Mouse (Mus musculus) urinary bladder, postnatal 10 days (tissue): ENCODE results near the gene Tle2.

Source experiments
- DNase-seq: peaks from one replicate; pipeline ENCODE4 v3.0.0; 2022; ENCODE audit warnings: low spot score

The Tle2 gene

DNA sequence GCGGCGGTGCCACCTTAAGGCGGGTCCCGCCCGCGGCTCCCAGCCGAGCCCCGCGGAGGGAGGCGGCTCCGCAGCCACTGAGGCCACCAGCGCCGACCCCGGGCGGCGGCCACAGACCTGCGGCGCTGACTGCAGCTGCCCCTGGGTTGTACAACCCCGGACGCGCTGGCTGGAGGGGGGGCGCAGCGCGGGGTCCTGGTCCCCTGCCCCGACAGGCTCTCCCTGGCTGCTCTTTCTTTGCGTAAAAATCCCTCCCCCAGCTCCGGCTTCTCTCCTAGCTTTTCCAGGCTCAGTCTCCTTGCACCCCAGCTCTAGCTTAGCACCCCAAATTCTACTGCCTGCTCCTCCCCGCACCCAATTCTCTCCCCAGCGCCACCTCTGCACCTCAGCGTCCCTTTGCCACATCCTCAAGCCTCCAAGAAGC lies 859 bp downstream of the Tle2 start:
- no peak for DNase-seq

- DNase-seq, result no peak
Measured at GRCm38 (mm10) chr10:81575695-81576094, 1.3 kb downstream of the Tle2 start.

GRCm38 (mm10) chr10:81579967-81580366 lies 5.6 kb downstream of the Tle2 start:
- no peak for DNase-seq

DNA sequence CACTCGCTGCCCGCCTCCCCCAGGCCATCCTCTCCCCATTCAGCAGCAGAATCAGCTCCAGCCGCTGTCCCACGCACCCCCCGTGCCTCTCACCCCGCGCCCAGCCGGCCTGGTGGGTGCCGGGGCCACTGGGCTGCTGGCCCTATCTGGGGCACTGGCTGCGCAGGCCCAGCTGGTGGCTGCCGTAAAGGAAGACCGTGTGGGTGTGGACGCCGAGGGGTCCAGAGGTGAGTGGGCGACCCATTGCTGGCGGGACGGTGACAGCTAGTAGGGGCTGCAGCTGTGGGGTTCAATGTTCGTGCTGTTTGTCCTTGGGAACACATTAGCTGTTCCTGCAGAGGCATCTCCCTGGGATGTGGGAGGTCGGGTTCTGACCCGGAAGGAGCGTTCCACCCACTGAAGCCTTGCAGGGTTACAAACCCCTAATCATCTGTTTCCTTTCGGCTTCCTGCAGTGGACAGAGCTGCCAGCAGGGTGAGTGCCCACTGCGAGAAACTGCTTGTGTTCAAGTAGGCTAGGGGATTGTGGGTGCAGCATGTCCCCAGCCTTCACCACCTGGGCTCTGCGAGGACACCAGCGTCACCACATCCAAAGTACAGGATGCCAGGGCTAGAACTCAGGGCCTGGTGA lies 6.2 kb downstream of the Tle2 start:
- no peak for DNase-seq

- DNase-seq, result no peak
Measured at GRCm38 (mm10) chr10:81583347-81583746, 9.0 kb downstream of the Tle2 start.

- DNase-seq, result no peak
Measured at GRCm38 (mm10) chr10:81588739-81589138, 14.4 kb downstream of the Tle2 start.

GRCm38 (mm10) chr10:81591846-81592245 lies 17.5 kb downstream of the Tle2 start:
- no peak for DNase-seq

GRCm38 (mm10) chr10:81592631-81593030 lies 18.3 kb downstream of the Tle2 start:
- DNase-seq, result no peak

DNA sequence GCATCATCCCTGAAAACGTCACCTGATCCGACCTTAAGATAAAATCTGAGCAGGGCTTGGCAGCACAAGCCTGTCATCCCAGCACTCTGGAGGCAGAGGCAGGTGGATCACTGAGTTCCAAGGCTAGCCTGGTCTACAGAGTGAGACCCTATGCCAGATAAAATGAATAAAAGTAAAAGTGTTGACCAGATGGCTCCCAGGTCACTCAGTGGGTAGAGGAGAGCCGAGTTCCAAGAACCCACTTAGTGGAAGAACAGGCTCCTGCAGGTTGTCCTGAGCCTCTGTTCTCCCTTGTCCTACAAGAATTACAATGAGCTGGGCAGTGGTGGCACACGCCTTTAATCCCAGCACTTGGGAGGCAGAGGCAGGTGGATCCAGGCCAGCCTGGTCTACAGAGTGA lies 18.9 kb downstream of the Tle2 start:
- no peak for DNase-seq

DNA sequence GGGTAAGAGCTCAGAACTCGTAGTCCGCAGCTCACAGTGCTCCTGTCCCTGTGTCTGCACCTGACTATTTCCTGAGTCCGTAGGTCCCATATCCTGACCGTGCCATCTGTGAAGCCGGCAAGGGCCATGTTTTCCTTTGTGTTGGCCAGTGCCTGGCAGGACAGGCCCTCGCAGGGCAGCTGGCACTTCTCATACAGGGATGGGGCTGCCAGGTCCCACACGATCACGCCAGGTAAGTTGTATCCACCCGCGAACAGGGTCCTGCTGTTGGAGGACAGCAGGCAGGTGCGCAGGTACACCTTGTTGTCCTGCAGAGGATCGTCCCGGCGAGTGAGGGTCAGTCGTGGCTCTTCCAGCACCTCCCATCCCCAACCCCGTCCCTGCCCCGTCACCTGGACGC lies 19.6 kb downstream of the Tle2 start:
- no peak for DNase-seq

- no peak for DNase-seq
Measured at GRCm38 (mm10) chr10:81595599-81595998, 21.2 kb downstream of the Tle2 start.

DNA sequence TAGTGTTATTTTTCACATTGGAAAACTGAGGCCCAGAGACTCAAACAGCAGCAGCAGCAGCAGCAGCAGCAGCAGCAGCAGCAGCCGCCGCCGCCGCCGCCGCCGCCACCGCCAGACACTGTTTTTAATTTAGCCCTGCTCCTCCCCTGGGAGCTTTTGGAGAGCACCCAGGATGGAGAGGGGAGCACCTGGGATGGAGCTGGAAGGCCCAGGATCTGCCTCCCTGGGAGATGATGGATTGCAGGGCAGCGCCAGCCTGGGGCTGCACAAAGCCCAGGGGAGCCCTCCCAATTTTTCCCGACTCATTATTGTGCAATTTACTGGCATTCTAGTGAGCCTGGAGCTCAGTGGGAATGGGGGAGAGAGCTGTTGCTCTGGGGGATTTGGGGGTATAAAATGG lies 22.2 kb downstream of the Tle2 start:
- no peak for DNase-seq

DNA sequence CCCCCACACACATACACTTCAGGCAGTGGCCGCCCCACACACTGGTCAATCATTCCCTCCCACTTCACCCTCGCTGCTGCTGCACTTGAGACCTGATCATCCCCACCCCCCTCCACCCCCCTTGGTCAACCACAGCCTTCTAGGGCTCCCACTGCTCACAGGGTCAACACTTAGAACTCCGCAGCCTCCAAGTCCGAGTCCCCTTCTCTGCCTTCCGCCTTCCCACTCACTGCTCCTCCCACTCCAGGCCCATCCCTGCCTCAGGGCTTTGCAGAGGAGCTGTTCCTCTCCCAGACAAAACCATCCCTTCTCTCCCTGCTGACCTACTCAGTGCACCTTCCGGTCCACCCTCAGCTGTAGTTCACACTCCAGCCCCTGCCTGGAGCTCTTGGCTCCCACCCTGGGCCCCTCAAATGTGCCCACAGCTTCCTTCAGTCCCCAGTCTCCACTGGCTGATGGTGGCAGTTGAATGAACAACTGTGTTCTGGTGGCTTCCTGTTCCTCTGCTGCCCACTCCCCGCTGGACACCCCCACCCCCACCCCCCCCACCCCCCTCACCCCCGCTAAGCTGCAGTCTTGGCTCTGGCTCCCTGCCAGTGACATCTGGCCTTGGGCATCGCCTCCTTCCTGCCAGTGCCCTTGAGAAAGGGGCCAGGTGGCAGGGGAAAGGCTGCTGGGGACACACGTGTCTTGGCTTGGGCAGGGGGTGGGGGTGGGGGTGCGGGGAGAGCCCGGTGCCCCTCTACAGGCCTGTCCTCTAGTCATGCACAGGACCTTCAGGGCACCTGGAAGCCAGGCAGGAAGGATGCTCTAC lies 23.0 kb downstream of the Tle2 start:
- DNase-seq, result no peak

DNA sequence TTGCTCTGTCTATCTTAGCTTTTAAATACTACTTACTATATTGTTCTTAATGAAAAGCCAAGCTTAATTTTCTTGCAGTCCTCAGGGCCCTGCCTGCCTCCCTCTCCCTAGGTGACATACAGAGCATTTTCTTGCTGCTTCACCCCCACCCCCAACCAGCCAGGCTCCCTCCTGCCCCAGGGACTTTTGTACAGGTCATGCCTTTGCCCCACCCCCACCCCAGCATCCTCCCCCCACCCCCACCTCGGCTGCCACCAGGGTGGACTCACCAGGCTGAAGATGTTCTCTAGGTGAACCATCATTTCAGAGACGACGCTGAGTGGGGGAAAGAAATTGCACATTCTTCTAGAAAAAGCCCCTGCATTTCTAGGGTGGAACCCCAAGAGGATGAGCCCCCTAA lies 24.0 kb downstream of the Tle2 start:
- DNase-seq, result no peak

GRCm38 (mm10) chr10:81598871-81599270 lies 24.5 kb downstream of the Tle2 start:
- DNase-seq, result no peak

DNA sequence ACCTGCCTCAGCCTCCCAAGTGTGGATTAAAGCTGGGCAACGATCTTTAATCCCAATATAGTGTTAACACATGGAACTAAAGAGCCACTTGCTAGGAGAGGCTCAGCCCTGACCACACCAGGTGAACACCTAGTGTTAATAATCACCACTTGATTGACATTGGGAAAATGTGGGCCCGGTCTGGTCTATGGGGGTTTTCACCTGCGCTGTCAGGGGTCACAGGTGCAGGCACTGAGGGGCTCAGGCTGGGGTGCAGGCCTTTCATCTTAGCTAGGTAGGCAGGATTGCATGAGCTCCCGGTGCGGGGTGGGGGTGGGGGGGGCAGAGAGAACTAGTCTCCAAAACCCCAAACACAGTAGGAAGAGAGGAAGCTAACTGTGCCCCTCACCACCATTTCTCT lies 25.3 kb downstream of the Tle2 start:
- no peak for DNase-seq

GRCm38 (mm10) chr10:81600096-81600495 lies 25.7 kb downstream of the Tle2 start:
- no peak for DNase-seq

- DNase-seq, result peak; percentile 89
Measured at GRCm38 (mm10) chr10:81600738-81601203, 26.4 kb downstream of the Tle2 start, which contains the start of gene Tle6. TSS of gene Tle6 (minus strand) at chr10:81601073.

GRCm38 (mm10) chr10:81601396-81601905 lies 27.1 kb downstream of the Tle2 start:
- no peak for DNase-seq

DNA sequence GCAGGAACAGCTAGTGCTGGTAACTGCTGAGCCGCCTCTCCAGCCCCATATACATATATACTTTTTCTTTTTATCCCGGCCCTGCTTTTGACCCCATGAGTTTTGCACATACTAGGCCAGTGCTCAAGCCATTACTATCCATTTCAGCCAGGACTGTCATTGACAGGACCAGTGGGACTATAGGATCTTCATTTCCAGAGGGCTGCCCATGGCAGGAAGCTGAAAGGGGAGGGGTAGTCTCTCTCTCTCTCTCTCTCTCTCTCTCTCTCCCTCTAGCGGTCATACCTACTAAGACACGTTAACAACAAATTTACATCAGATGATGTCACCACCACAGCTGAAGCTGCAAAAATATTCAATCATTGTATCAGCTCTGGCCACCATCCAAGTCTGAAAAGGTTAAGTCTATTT lies 28.4 kb downstream of the Tle2 start:
- DNase-seq, result no peak

DNA sequence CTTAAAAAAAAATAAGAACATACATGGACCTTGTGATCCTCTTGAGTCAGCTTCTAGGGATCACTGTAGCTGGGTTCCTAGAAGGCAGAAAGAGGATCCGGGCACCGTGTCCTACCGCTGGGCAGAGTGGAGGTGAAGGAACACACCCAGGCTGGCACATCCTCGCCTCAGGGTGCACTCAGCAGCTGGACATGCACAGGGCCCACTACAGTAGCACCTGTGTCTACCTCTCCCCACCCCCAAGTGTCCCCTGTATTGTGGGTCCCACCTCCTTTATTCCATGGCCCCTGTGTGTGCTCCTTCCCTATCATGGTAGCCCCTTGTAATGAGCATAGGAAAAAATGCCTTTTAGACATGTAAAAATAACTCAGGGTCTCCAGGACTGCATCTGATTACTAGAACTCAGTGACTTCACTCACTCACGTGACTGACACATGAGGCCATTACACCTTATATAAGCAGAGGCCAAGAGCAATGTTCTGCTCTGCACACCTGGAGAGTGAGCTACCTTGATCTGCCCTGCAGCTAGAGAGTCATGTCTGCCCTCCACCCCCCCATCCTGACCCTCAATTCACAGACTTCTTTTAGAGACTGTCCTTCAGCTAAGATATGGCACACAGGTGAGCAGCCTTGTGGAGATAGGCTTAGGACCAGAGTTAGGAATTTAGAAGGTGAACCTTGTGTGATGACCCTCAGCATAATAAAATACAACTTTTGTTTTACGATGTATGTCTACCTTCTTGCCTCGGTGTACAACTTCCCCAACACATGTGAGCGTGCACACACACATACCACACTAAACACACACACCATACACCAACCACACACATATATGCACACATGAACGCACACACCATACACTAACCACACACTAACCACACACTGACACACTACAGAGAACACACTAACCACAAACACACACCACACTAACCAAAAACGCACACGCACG lies 29.9 kb downstream of the Tle2 start:
- DNase-seq, result no peak
